Comparison of ENCODE assay signal across 17 mouse cellular contexts in genomic region chr14:26466544-26467125, GRCm38 (mm10).
"Had no signal": no experiment of that assay in that cellular context is flagged by ENCODE, and none has a peak within 500 bp of the region (broad histone marks: within the 10 kb centered on the region; RNA-seq: fewer than 3 reads in every experiment).

No protein-coding gene starts in this region.

- ATAC-seq: liver, postnatal 0 days had no signal

- H3K4me1 ChIP-seq: limb, embryonic 12.5 days; lung, embryonic 15.5 days; midbrain, embryonic 12.5 days; neural tube, embryonic 12.5 days; stomach, embryonic 15.5 days had no signal

- H3K4me2 ChIP-seq: limb, embryonic 12.5 days; liver, embryonic 13.5 days; lung, embryonic 15.5 days; midbrain, embryonic 12.5 days; neural tube, embryonic 12.5 days; stomach, embryonic 15.5 days had no signal

- H3K27ac ChIP-seq: limb, embryonic 12.5 days; liver, embryonic 13.5 days; lung, embryonic 15.5 days; macrophage; midbrain, embryonic 12.5 days; neural tube, embryonic 12.5 days; stomach, embryonic 15.5 days had no signal

- DNase-seq: kidney, adult 11 months; kidney, adult 9 months; kidney, postnatal 10 days; layer of hippocampus, adult 9-11 months; layer of hippocampus, postnatal 36 days; liver; liver, embryonic 13.5 days; liver, postnatal 0 days; lung, postnatal 14 days; thymus, postnatal 36 days had no signal

- H3K9me3 ChIP-seq: limb, embryonic 12.5 days; liver, embryonic 13.5 days; lung, embryonic 15.5 days; megakaryocyte, embryonic 14.5 days; midbrain, embryonic 12.5 days; neural tube, embryonic 12.5 days; stomach, embryonic 15.5 days had no signal

- H3K27me3 ChIP-seq: limb, embryonic 12.5 days; liver, embryonic 13.5 days; lung, embryonic 15.5 days; megakaryocyte, embryonic 14.5 days; midbrain, embryonic 12.5 days; neural tube, embryonic 12.5 days; stomach, embryonic 15.5 days had no signal

- H3K9ac ChIP-seq: limb, embryonic 12.5 days; liver, embryonic 13.5 days; liver, postnatal 0 days; lung, embryonic 15.5 days; midbrain, embryonic 12.5 days; neural tube, embryonic 12.5 days; stomach, embryonic 15.5 days had no signal

- H3K4me3 ChIP-seq: limb, embryonic 12.5 days; liver, embryonic 13.5 days; lung, embryonic 15.5 days; megakaryocyte, embryonic 14.5 days; midbrain, embryonic 12.5 days; neural tube, embryonic 12.5 days; stomach, embryonic 15.5 days had no signal
